Mouse (Mus musculus) bone marrow, adult 2 months (tissue): ENCODE data around the gene Hells. TPM values are rescaled to one million over a fixed set of nuclear protein-coding genes. Genes with fewer than 3 reads are reported as not detected.

ENCODE experiments used
- H3K27ac ChIP-seq: fragments of 200-500 bp; 2 replicates; pipeline ENCODE4 v1.5.1; 2012; ENCODE audit warnings: low read depth, mild to moderate bottlenecking, control low read depth, inconsistent platforms, low read length; ENCODE audit not compliant: control insufficient read depth, poor library complexity, insufficient read depth
- H3K4me1 ChIP-seq: fragments of 200-500 bp; 2 replicates; pipeline ENCODE4 v1.6.1; 2011; ENCODE audit warnings: low read length; ENCODE audit not compliant: control insufficient read depth, insufficient read depth
- H3K4me3 ChIP-seq: fragments of 200-500 bp; replicated peaks from 2 replicates; pipeline ENCODE3; 2011; ENCODE audit warnings: mild to moderate bottlenecking, low read depth, low read length, control low read depth; ENCODE audit not compliant: control insufficient read depth
- CTCF ChIP-seq: fragments of 200-500 bp; IDR thresholded peaks from 2 replicates; pipeline ENCODE4 v1.5.1; 2011; ENCODE audit warnings: low read length, control low read depth; ENCODE audit not compliant: control insufficient read depth, insufficient read depth
- POLR2A ChIP-seq: fragments of 200-500 bp; IDR thresholded peaks from 2 replicates; pipeline ENCODE4 v1.6.1; 2011; ENCODE audit warnings: low read depth, mild to moderate bottlenecking, control low read depth, low read length, borderline replicate concordance; ENCODE audit not compliant: control insufficient read depth
- WGBS: fragments of 180-500 bp; shearing (Covaris S2); methylation state at CpG from one replicate; pipeline ENCODE4 v1.1.7; 2018; 5-methylcytosine and 5-hydroxymethylcytosine counted together
- polyA plus RNA-seq: library from polyadenylated mRNA; stranded (reverse); fragments of >200 nt; gene quantifications from 2 replicates; pipeline ENCODE4 v1.2.4, GENCODE M21; 2011; ENCODE audit warnings: low replicate concordance; ENCODE audit not compliant: missing spikeins, insufficient read depth, insufficient read length

Hells gene
- polyA plus RNA-seq, 1 experiment = 53.7 TPM

DNA sequence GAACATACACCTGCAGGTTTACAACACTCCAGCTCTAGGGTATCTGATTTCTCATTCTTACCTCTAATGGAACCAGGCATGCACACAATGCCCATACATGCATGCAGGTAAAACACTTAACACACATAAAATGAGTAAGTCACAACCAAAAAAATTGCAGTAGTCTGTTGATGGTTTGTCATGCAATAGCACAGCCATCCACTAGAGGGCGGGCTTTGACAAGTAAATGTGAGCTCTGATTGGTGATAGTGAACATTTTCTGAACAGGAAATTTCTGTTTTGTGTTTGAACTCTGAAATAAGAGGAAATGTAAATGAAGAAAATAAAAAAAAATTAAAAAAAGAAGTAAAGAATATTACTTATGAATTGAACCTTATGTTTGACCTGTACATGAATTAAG, 51.3 kb downstream of the Hells start:
- H3K4me1 ChIP-seq = no peaks in the 10 kb centered on the region
- no peak overlapping the region for H3K4me3 ChIP-seq
- no peak for TF ChIP-seq POLR2A
- H3K27ac ChIP-seq = no peak overlapping the region
- WGBS = 0% methylated on average over 1 of the region's 1 CpGs

GRCm38 (mm10) chr19:38998248-38998647, 67.5 kb downstream of the Hells start:
- no peak overlapping the region for H3K27ac ChIP-seq
- H3K4me3 ChIP-seq = no peak overlapping the region
- no peaks in the 10 kb centered on the region for H3K4me1 ChIP-seq
- TF ChIP-seq CTCF = no peak
- no peak for TF ChIP-seq POLR2A
- WGBS = 77% methylated on average over 4 of the region's 4 CpGs

- no peak overlapping the region for H3K4me3 ChIP-seq
- TF ChIP-seq CTCF (no peak), POLR2A (no peak)
- WGBS = 78% methylated on average over 1 of the region's 1 CpGs
- no peaks in the 10 kb centered on the region for H3K4me1 ChIP-seq
- H3K27ac ChIP-seq = no peak overlapping the region
Observed at GRCm38 (mm10) chr19:38998676-38999075, 68.0 kb downstream of the Hells start.

DNA sequence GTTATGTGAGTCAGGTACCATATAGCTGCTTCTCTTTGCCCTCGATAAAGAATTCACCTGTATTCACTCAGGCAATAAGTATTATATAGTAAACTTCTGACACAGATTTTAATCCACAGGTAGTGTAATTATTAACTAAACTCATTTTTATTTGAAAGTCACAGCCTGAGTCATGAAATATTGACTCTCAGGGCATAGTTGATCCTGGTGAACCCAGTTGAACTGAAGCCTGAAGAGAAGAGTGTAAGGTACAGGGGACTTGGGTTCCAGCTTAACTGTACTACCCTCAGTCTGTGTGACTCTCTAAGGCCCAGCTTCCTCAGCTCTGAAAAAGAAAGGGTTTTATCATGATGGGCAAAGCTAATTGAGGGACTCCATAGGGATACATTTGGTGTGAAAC, 74.4 kb downstream of the Hells start:
- Histone ChIP-seq H3K4me1 (no peaks in the 10 kb centered on the region), H3K27ac (no peak overlapping the region), H3K4me3 (no peak overlapping the region)
- no peak for TF ChIP-seq CTCF
- TF ChIP-seq POLR2A = no peak
- WGBS = 78% methylated on average over 1 of the region's 1 CpGs

GRCm38 (mm10) chr19:39006715-39007114, 76.0 kb downstream of the Hells start, which contains the start of gene Cyp2c55:
Gene Cyp2c55, plus strand, starts transcription at chr19:39007019.
- Histone ChIP-seq H3K27ac (no peak within 1 kb of the TSS), H3K4me3 (no peak within 1 kb of the TSS), H3K4me1 (no peaks in the 10 kb centered on the region)
- TF ChIP-seq POLR2A (no peak), CTCF (no peak)

Other genes with a start within 250 kb of the Hells start
- gene Noc3l, start 111.7 kb upstream of the Hells start, polyA plus RNA-seq = 4.3 and 6.1 TPM in 2 replicates
- gene Tbc1d12, start 94.3 kb upstream of the Hells start, polyA plus RNA-seq = 0.70 and 2.4 TPM in 2 replicates
- not detected in 2 replicates for gene Cyp2c55, start 76.1 kb downstream of the Hells start, polyA plus RNA-seq
- gene Cyp2c65, start 130.1 kb downstream of the Hells start, polyA plus RNA-seq = not detected in 2 replicates
- gene Cyp2c66, start 183.0 kb downstream of the Hells start, polyA plus RNA-seq = not detected in 2 replicates